Mouse (Mus musculus) mesoderm, embryonic 11.5 days (tissue): ENCODE results near the gene Slc35f3.
A peak's percentile ranks its signal among the peaks of the same experiment; 100 is the strongest.

ENCODE experiments used
- DNase-seq: peaks from one replicate; pipeline ENCODE4 v3.0.0-alpha.2; 2012; ENCODE audit warnings: low read depth, low spot score

Slc35f3 gene

DNA sequence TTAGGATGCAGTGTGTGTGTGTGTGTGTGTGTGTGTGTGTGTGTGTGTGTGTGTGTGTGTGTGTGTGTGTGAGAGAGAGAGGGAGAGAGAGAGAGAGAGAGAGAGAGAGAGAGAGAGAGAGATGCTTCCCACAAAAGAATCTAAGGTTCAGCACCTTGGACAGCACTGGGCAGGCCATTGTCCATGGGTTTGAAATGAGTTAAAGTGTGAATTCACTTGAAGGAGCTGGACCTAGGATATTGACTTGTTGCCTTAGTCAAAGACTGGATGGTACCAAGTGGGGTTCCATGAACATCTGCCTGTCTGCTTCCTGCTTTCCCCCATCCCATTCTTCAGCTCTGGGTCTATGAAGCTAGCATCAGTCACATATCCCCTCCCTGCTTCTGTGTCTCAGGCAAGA is 106.2 kb downstream of the Slc35f3 start:
- peak; percentile 74 for DNase-seq

GRCm38 (mm10) chr8:126405030-126405429 is 106.7 kb downstream of the Slc35f3 start:
- DNase-seq: no peak

- DNase-seq: no peak
These were observed 122.5 kb downstream of the Slc35f3 start for GRCm38 (mm10) chr8:126420834-126421233.

- peak; percentile 97 for DNase-seq
These were observed 124.0 kb downstream of the Slc35f3 start, which contains the start of gene Coa6 for GRCm38 (mm10) chr8:126422174-126422919. Gene Coa6 (plus strand): TSS chr8:126422515.

- no peak for DNase-seq
These were observed 124.6 kb downstream of the Slc35f3 start for GRCm38 (mm10) chr8:126422920-126423300.

DNA sequence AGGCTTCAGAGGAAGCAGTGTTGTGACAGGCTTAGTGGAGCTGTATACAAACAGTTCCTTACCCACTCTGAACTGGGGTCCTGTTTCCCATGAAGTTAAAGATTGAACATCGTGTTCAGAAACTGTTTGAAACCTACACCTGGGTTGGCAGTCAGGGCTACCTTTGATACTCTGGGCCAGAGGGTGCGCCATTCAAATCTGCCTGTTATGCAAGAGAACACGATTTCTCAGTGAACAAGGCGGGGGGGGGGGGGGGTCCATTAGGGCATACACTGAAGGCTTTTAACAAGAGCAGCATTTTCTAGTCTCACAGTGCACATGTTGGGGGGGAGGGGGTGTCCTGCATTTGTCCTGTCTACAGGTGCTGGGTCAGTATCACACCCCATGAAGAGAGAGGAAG is 125.8 kb downstream of the Slc35f3 start:
- no peak for DNase-seq

DNA sequence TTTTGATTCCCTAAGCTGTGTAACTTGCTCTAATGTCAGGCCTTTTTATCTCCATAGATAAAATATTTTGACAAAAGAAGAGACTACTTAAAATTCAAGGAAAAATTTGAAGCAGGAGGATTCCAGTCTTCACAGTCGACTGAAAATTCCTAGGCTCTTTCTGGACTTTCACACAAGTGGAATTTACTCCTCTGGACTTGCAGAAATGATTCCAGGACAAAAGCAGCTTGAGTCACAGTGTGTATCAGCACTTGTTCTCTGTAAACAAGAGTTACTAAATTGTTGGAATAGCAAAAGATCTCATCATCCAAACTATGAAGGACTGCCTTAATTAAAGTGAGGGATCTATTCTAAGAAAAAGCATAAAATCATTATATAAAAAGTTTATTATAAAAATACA is 126.6 kb downstream of the Slc35f3 start:
- no peak for DNase-seq

DNA sequence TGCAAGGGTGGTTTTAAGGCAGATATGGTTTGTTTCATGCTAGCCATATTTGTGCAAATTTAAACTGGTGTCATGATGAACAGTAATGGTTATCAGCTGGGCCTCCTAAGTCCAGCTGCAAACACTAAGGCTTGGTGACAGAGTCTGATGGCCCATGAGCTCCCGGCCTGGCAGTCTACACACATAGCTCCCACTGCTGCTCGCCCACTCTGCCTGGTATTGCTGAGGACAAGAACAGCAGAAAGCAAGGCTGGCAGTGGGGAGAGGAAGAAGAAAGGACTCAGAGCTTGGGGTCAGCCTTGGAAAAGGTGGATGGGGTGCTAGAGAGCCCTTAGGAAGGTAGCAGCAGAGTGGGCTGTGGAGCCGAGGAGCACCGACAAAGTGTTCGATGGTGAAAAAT is 131.3 kb downstream of the Slc35f3 start:
- DNase-seq: no peak

- no peak for DNase-seq
These were observed 135.5 kb downstream of the Slc35f3 start for GRCm38 (mm10) chr8:126433827-126434226.

DNA sequence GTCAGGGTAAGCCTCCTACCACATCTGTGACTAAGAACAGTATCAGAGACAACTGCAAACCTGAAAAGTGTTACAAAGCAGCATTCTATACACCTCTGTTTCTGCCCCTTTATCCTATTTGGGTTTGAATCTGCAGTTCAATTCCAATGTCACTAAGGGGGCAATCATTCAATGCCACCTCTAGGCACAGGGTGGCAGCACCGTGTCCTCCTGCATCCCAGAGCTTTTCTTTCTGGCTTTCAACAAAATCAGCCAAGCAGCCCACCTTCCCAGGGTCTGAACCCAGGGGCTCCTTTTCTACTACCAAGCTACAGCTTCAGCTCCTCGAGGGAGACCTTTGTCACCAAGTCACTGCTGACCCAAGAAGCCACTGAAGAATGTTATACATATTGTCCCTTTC is 140.6 kb downstream of the Slc35f3 start:
- DNase-seq: no peak
